Mouse (Mus musculus) neural tube, embryonic 15.5 days (tissue): Measurements from ENCODE around the gene Rad51c. TPM values are rescaled to one million over a fixed set of nuclear protein-coding genes. Genes with fewer than 3 reads are reported as not detected.

Experiments used
- ATAC-seq: fragments of 200-750 bp; cut with Nextera tagmentation; 2 replicates; pipeline ENCODE4 v1.8.0; 2017; ENCODE audit warnings: mild to moderate bottlenecking, moderate TSS enrichment, moderate library complexity; ENCODE audit not compliant: low FRiP score
- H3K27ac ChIP-seq: fragments of 300-500 bp; sonication (generic); replicated peaks from 2 replicates; pipeline ENCODE4 v1.5.1; 2015; ENCODE audit warnings: mild to moderate bottlenecking, inconsistent platforms
- H3K27me3 ChIP-seq: fragments of 300-500 bp; sonication (generic); replicated peaks from 2 replicates; pipeline ENCODE4 v1.6.1; 2015; ENCODE audit warnings: inconsistent platforms
- H3K36me3 ChIP-seq: fragments of 300-500 bp; sonication (generic); 2 replicates; pipeline ENCODE4 v1.6.1; 2015; ENCODE audit warnings: inconsistent platforms
- H3K4me1 ChIP-seq: fragments of 300-500 bp; sonication (generic); 2 replicates; pipeline ENCODE4 v1.6.1; 2015; ENCODE audit warnings: inconsistent platforms
- H3K4me2 ChIP-seq: fragments of 300-500 bp; sonication (generic); 2 replicates; pipeline ENCODE4 v1.6.1; 2015; ENCODE audit warnings: inconsistent platforms, mild to moderate bottlenecking, moderate library complexity
- H3K4me3 ChIP-seq: fragments of 300-500 bp; sonication (generic); replicated peaks from 2 replicates; pipeline ENCODE4 v1.5.1; 2015; ENCODE audit warnings: mild to moderate bottlenecking, inconsistent platforms
- H3K9ac ChIP-seq: fragments of 300-500 bp; sonication (generic); replicated peaks from 2 replicates; pipeline ENCODE4 v1.6.1; 2015; ENCODE audit warnings: mild to moderate bottlenecking, inconsistent platforms
- H3K9me3 ChIP-seq: fragments of 300-500 bp; sonication (generic); replicated peaks from 2 replicates; pipeline ENCODE4 v1.6.1; 2016; ENCODE audit warnings: inconsistent platforms
- WGBS: fragments of 180-500 bp; shearing (Covaris S2); methylation state at CpG from one replicate; pipeline ENCODE4 v1.1.7; 2015; ENCODE audit warnings: mixed read lengths; 5-methylcytosine and 5-hydroxymethylcytosine counted together
- polyA plus RNA-seq: library from polyadenylated mRNA; unstranded; fragments of >200 nt; fragmentation: Nextera tagmentation; extraction: Ambion mirVana; gene quantifications from 2 replicates; pipeline ENCODE4 v1.2.1, GENCODE M21; 2015

The Rad51c gene
- polyA plus RNA-seq, 1 experiment from 2014 or later: 4.0 TPM

DNA sequence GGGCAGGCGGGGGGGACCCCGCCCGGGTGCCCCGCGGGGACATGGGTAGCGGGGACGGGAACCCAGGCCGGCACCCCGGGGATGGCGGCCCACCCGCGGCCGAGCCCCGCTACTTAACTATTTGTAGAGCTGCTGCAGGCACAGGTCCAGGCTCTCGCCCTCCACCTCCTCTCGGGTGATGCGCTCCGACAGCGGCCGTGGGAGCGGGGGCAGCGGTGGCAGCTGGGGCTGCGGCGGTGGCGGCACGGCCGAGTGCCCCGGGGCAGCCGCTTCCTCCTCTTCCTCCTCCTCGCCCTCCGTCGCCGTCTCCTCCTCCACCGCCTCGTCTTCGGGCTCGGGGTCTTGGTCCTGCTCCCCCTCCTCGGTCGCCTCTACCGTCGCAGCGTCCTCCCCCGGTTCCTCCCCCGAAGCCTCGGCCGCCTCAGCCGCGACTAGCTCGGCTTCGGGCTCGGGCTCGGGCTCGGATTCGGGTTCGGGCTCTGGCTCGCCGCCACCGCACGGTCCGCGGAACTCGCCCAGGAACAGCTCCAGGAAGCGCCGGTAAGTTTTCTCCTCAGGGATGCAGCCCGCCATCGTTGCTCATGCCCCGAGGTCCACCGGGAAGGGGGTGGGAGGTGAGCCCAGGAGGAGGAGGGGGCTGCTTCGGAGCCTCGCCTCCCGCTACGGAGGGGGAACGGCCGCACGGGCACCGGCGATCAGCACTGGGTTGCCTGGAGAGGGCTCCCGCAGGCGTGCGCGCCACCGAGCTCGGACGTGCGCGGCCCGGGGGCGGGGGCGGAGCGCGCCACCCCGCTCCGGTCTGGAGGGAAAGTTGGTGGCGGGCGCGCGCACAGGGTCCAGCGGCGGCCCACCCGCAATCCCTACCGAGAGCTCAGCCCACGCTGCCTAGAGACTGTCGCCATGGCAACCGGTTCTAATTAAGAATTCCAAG lies 46.2 kb downstream of the Rad51c start, which contains the start of gene Ppm1e:
Ppm1e (minus strand) TSS at position 693 of the 931 bp plus-strand sequence.
- peak; percentile 96 for ATAC-seq
- WGBS: under 1% methylated on average over 87 of the region's 104 CpGs
- peak within 1 kb of the TSS; percentile 84 for H3K27ac ChIP-seq
- H3K4me1 ChIP-seq: peaks cover 20% of the 10 kb centered on the region
- no peaks in the 10 kb centered on the region for H3K27me3 ChIP-seq
- H3K4me2 ChIP-seq: peak within 1 kb of the TSS; percentile 64
- H3K9me3 ChIP-seq: no peaks in the 10 kb centered on the region
- peak within 1 kb of the TSS; percentile 69 for H3K9ac ChIP-seq
- peak within 1 kb of the TSS; percentile 93 for H3K4me3 ChIP-seq
- no peaks in the 10 kb centered on the region for H3K36me3 ChIP-seq

DNA sequence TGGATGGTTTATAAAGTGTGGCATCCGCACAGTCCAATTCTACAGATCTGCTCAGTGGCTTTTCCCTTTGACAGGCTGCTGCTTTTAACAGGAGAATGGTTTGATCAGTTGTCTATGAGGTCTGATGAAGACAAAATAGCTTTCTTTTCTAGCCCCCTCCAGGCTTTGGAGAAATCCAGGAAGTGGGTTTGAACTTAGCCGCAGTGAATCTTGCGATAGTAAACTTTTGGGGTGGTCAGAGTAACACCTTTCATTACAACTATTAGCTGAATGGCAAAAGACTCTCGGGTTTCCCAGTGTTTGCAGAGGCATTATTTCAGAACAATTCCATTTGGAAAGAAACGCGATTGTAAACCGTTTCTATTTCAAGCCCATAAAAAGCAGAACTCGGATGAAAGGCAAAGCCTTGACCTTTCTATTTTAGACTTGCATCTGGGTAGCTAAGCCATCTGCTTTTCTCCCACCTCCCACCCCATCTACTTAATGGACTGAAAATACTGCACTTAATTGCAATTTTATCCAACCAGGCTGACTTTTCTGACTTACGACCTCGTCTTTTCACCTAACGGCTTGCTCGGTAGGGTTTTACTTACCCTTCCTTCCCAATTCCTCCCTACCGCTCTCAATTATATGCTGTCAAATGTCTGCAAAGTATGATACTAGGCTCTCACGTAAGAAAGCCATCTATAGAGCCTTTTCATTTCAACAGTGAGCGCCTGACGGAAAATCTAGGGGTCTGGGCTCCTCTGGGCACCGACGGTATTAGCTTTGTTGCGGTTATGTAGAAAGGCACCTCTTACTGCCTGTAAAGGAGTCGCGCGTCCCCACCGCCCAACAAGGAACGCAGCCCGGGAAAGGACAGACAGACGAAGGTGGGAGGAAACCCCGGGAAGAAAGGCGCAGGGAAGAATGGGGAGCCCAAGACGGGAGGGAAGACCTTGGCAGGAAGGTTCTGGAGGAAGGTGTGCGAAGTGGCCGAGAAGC lies 47.1 kb downstream of the Rad51c start:
- H3K4me2 ChIP-seq: peak overlapping the region; percentile 64
- peak overlapping the region; percentile 69 for H3K9ac ChIP-seq
- H3K9me3 ChIP-seq: no peaks in the 10 kb centered on the region
- no peaks in the 10 kb centered on the region for H3K36me3 ChIP-seq
- H3K27me3 ChIP-seq: no peaks in the 10 kb centered on the region
- WGBS: 2% methylated on average over 31 of the region's 31 CpGs
- peak overlapping the region; percentile 84 for H3K27ac ChIP-seq
- peaks cover 20% of the 10 kb centered on the region for H3K4me1 ChIP-seq
- peak overlapping the region; percentile 93 for H3K4me3 ChIP-seq
- ATAC-seq: peak; percentile 16; the same call in 1 of the 2 replicates

GRCm38 (mm10) chr11:87354861-87355260 lies 49.9 kb downstream of the Rad51c start:
- no peak overlapping the region for H3K9ac ChIP-seq
- peaks cover 20% of the 10 kb centered on the region for H3K4me1 ChIP-seq
- ATAC-seq: no peak
- no peaks in the 10 kb centered on the region for H3K27me3 ChIP-seq
- no peak overlapping the region for H3K4me3 ChIP-seq
- no peaks in the 10 kb centered on the region for H3K36me3 ChIP-seq
- WGBS: 95% methylated on average over 1 of the region's 1 CpGs
- no peak overlapping the region for H3K4me2 ChIP-seq
- H3K27ac ChIP-seq: no peak overlapping the region
- no peaks in the 10 kb centered on the region for H3K9me3 ChIP-seq

DNA sequence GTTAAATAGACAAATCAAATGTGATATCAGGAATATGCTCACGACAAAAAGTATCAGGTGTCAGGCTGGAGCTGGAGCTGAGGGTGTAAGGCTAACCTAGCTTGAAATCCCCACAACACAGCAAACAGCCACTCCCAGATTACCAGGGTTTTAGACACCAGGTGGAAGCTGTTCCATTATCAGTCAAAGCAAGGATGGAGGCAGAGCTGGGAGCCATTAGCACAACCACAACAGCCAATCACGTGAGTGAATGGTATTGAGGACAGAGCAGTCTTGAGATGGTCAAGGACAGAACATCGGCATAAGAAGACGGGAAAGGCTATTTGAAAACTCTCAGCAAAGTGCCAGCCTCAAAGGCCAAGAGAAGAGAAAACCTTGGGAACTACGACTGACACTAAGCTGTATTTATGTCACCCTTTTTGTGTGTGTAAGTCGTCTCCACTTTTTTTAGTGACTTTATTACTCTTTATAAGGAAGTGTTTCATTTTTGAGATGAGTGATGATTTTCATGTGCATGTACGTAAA lies 51.0 kb downstream of the Rad51c start:
- Histone ChIP-seq H3K9ac (no peak overlapping the region), H3K27me3 (no peaks in the 10 kb centered on the region), H3K4me3 (no peak overlapping the region), H3K36me3 (no peaks in the 10 kb centered on the region), H3K9me3 (no peaks in the 10 kb centered on the region), H3K4me2 (no peak overlapping the region), H3K4me1 (peaks cover 15% of the 10 kb centered on the region), H3K27ac (no peak overlapping the region)
- 84% methylated on average over 7 of the region's 7 CpGs for WGBS
- ATAC-seq: no peak

Other genes starting within 250 kb of the Rad51c start
- gene Ppm1e, start 45.9 kb downstream of the Rad51c start, polyA plus RNA-seq: 20.9 and 26.3 TPM in 2 replicates
- 0.86 and 0.92 TPM in 2 replicates for gene Tex14, start 111 bp upstream of the Rad51c start, polyA plus RNA-seq
- not detected in 2 replicates for gene Gm11492, start 161.7 kb upstream of the Rad51c start, polyA plus RNA-seq
- gene Sept4, start 163.9 kb upstream of the Rad51c start, polyA plus RNA-seq: 34.6 and 38.3 TPM in 2 replicates
- gene Mtmr4, start 187.2 kb upstream of the Rad51c start, polyA plus RNA-seq: 41.0 and 42.8 TPM in 2 replicates
- 0.38 and 0.49 TPM in 2 replicates for gene Hsf5, start 212.2 kb upstream of the Rad51c start, polyA plus RNA-seq